Mouse (Mus musculus): ENCODE data around the gene Thap2.

DNA sequence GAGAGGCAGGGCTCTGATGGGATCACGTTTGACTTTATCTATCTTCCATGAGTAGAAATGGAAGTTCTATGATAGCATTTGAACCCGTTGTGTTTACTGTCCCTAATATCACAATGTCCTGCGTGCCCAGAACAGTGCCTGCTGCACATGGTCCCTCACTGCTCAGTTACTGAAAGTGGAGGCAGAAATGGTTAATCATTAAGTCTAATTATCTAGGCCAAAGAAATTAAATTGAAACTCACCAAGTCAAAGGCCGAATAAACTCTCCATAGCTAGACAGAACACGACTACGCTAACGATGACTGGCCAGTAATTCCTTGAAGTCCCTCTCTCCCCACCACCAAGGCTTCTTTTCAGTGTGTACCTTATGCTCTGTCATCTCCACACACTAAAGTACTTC is 34.7 kb downstream of the Thap2 start:
- no peak for TF ChIP-seq POLR2A (IDR thresholded peaks at IDR 0.05; ENCODE audit: low read depth, low read length)
- TF ChIP-seq CTCF (conservative IDR thresholded peaks at IDR 0.05; ENCODE audit: insufficient read depth, insufficient read length, low read depth, low read length), result no peak
